Mouse (Mus musculus) large intestine, adult 2 months (tissue): ENCODE measurements around the gene Dapk2. TPM values are rescaled to one million over a fixed set of nuclear protein-coding genes. Genes with fewer than 3 reads are reported as not detected.
A peak's percentile ranks its signal among the peaks of the same experiment; 100 is the strongest.

Experiments used
- DNase-seq: peaks from one replicate; pipeline ENCODE4 v3.0.0-alpha.2; 2012; ENCODE audit warnings: low read depth, low spot score
- WGBS: fragments of 180-500 bp; shearing (Covaris S2); methylation state at CpG from one replicate; pipeline ENCODE4 v1.1.7; 2018; 5-methylcytosine and 5-hydroxymethylcytosine counted together
- polyA plus RNA-seq: library from polyadenylated mRNA; depleted of rRNA; stranded (reverse); fragments of >200 nt; gene quantifications from 2 replicates; pipeline ENCODE4 v1.2.3, GENCODE M21; 2012; rRNA removed

Dapk2 gene
- polyA plus RNA-seq = 18.1 and 20.4 TPM in 2 replicates

DNA sequence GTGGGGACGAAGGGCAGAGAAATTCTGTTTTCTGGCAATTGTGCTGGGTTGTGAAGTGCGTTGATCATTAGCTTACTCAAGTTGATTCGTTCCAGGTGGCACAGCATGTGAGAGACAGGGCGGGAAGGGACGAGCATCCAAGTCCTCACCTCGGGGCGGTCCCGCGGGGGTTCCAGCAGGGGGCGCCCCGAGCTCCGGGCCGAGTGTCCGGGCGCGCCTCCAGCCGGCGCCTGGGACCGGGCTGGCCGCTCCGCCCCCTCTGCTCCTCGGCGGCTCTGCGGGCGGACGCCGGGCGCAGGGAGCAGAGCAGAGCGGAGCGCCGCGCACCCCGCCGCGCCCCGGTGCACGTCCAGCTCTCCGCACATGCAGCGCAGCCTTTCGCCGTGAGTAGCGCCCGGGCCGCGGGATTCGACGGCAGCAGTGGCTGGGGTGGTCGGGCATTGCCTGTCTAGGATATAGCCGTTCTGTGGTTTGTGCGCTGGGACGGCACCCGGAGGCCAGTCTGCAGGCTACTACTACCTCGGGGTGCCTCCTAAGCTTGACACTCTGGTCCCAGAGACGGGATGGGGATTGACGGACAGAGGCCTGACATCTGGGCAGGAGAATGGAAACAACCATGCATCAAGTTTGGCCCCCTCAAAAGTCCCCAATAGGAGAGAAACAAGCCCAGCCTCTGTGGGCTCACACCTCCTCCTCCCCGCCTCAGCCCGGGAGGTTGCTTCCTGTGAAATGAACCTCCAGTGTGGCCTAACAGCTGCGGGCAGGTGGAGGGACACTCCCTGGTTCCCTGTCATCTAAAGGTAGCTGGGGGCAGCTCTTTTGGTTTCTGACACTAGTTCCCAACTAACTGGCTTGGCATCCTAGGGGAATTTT lies at the start of gene Dapk2:
Dapk2 (plus strand) TSS at position 266 of the 873 bp plus-strand sequence.
- 1% methylated on average over 58 of the region's 58 CpGs for WGBS
- peak; percentile 74 for DNase-seq

DNA sequence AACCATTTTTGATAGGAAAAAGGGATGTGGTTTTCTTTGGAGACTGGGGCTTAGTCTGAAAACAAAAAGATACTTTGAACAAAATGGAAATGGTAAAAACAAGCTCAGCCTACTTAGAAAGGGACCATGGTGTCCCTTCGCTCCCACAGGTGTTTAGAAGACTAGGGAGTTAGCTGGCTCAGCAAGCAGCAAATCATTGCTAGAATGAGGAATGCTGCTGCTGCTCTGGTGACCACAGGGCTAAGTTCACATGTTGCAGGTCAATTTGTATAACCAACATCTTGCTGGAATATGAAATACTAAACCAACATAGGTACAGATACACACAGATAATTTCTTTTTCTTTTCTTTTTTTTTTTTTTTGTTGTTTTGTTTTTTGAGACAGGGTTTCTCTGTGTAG lies 48.4 kb upstream of the Dapk2 start:
- WGBS = 97% methylated on average over 1 of the region's 1 CpGs

DNA sequence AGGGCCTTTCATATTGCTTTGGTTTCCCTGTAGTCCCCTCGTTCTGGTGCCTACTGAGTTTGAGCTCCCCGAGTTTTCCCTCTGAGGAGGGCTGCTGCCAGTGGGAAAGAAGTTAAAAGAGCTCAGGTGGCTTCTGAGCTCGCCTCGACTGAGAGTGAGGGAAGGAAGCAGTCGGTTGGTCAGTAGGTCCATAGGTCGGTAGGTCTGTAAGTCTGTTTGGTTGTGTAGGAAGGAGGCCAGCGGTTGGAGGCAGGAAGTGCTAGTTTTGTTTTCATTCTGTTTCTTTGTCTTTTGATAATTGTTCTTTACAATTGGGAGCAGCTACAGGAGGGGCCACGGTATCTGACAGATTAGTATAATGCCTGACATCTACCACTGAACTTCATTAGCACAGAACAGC lies 47.9 kb upstream of the Dapk2 start:
- WGBS = 31% methylated on average over 8 of the region's 8 CpGs

More for the DNA sequence above, 48.4 kb upstream of the Dapk2 start:
- no peak for DNase-seq

DNA sequence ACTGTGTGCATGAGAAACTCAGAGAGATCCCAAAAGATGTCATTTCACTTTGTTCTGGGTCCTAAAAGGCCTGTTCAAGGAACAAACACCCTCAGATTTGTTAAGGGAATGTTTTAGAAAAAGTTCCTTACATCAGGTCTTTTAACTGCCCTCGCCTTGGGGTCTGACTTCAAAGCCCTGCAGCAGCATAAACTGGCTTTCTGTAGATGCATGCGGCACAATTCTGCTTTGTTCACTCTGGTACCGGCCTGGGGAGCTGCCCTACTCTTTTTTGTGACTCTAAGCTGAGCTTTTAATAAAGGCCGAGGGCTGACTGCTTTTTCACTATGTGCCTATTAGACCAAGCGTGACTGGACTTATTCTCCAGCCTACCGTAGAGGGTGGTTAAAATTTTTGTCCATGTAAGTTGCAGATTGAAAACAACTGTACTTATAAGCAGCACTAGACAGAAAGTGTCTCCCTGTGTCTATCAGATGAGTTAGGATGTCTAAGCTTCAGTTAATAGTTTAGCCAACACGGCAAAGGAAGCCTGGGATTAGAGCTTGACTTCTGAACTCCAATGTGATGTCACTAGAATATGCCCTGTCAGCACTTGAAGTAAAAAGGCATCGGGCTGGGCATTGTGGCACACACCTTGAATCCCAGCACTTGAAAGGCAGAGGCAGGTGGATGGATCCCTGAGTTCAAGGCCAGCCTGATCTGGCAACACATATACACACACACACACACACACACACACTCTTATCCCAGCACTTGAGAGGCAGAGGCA lies 47.2 kb upstream of the Dapk2 start:
- WGBS = 71% methylated on average over 8 of the region's 8 CpGs
- no peak for DNase-seq

More for the DNA sequence above, 47.9 kb upstream of the Dapk2 start:
- no peak for DNase-seq

DNA sequence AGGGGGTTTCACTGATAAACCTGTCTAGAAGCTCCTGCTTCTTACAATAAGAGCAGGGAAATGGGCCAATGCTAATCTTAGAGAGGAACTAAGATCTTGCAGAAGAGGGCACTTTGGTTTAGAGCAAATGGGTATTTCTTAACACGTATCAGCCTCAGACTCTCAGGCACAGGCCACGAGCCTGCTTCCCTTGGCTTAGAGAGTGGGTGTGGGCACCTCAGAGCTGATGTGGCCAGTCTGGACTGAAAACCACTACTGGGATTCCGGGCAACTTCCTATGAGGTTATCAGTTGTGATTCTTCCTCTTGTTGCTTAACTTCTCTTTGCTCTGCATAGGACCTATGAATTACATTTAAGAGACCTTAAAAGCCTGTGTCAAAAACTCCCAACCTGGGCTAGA lies 43.7 kb upstream of the Dapk2 start:
- WGBS = 86% methylated on average over 3 of the region's 3 CpGs

DNA sequence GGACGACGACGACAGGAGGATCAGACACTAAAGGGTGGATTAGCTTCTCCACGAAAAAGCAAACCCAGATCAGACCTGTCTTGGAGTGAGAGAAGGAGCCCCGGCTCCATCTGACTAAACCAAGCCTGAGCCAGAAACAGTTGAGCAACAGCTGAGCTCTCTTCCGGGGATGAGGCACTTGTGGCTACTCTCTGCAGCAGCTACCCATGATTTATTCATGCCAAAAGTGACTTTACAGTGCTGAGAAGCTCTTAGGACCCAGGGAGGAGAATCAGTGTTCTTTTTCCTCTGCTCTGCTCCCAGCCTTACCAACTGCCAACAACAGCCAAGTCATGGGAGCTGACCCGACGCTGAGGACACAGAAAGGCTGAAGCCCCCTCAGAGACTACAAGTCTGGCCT lies 41.1 kb upstream of the Dapk2 start:
- no peak for DNase-seq
- 51% methylated on average over 8 of the region's 8 CpGs for WGBS

More for the DNA sequence above, 43.7 kb upstream of the Dapk2 start:
- no peak for DNase-seq

DNA sequence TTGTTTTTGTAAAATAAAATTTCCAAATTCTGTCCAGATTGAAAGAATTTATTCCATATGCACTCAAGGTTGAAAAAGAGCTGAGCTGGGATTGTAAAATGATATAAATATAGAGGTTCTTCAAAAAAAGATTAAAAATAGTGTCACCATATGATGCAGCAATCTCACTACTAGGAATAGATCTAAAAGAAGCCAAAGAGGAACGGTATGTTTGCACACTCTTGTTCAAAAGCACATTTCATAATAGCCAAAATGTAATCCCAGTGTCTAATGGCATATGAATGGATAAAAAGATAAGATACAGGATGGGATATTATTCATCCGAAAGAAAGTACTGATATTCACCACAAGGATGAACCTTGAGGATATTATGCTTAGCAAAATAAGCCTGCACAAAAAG lies 38.5 kb upstream of the Dapk2 start:
- WGBS = 86% methylated on average over 2 of the region's 2 CpGs
- no peak for DNase-seq

DNA sequence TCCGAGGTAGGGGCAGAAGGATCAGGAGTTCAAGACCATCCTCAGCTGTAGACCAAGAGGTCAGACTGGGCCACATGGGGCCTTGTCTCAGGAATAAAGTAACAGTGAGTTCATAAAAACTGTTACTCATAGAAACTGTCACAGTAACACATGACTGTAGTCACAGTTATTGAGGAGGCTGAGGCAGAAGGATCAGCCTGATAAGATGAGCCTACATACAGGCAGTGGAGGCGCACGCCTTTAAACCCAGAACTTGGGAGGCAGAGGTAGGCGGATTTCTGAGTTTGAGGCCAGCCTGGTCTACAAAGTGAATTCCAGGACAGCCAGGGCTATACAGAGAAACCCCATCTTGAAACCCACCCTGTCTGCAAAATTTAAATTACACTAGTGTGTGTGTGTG lies 37.9 kb upstream of the Dapk2 start:
- 94% methylated on average over 4 of the region's 4 CpGs for WGBS
- DNase-seq = no peak

DNA sequence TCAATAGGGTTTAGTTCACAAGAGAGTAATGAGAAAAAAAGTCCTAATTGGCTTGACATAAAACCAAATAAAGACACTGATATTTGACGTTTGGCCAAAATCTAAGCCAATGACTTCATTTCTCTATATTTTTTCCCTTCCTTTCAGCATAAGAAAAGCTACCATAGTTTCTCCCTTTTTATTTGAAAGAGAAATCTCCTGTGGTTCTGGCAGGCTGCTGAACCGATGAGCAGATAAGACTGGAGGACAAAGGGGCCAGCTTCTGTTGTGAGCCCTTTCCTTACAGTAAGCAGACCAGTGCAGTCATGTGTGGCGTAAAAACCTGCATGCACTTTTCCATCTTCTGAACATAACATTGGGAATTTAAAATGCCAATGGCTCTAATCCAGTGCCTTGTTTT lies 37.1 kb upstream of the Dapk2 start:
- 82% methylated on average over 3 of the region's 3 CpGs for WGBS
- no peak for DNase-seq

DNA sequence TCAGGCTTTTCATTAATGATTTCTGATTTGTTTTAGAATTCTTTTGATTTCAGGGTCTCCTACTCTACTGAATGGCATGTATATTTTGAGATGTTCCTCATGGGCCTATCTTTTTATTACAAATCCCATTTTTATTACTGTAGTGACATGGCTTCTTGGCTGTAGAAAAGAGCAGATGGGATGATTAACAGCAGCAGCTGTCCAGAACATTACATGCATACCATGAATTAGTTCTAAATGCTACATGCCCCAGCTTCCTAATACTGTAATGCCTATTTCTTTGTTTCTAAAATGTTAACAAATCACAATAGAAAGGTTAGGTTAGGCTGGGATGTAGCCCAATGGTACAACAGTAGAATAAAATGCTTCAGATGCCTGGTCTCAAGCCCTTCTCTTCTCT lies 36.6 kb upstream of the Dapk2 start:
- DNase-seq = no peak

DNA sequence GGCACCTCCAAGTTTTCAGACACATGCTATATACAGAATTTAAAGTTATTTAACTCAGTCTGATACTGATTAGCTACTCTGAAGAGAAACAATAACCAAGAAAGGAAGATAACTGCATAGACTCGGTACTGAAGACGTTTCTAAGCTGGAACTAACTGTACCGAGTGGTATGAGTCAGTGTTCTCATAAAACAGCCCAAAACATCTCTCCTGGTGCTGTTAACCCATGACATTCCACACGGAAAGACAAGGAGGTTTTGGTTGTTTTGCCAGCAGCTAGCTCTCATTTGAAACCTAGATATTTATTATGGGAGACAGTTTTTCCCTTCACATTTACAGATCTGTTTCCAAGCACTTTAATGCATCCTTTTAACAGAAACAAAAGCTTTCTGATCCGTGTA lies 34.4 kb upstream of the Dapk2 start:
- WGBS = under 1% methylated on average over 5 of the region's 5 CpGs
- no peak for DNase-seq

DNA sequence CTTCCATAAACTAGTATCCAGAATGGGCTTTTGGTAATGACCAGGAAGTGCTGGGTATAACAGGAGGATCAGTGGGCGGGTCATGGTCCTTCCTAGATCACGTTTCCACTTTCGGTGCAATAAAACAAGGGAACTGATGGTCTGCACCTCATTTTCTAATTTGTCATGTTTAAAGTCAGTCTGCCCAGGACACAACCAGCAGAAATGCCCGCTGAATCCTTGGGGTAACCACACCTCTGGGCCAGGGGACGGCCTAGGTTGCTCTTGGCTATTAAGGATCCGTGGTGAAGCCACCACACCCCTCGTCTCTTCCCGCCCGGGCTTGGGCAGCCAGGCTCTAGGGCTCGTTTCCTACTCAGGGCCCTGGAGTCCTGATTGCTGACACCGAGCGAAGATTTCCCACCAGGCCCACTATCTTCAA lies 33.9 kb upstream of the Dapk2 start:
- no peak for DNase-seq
- under 1% methylated on average over 12 of the region's 12 CpGs for WGBS

DNA sequence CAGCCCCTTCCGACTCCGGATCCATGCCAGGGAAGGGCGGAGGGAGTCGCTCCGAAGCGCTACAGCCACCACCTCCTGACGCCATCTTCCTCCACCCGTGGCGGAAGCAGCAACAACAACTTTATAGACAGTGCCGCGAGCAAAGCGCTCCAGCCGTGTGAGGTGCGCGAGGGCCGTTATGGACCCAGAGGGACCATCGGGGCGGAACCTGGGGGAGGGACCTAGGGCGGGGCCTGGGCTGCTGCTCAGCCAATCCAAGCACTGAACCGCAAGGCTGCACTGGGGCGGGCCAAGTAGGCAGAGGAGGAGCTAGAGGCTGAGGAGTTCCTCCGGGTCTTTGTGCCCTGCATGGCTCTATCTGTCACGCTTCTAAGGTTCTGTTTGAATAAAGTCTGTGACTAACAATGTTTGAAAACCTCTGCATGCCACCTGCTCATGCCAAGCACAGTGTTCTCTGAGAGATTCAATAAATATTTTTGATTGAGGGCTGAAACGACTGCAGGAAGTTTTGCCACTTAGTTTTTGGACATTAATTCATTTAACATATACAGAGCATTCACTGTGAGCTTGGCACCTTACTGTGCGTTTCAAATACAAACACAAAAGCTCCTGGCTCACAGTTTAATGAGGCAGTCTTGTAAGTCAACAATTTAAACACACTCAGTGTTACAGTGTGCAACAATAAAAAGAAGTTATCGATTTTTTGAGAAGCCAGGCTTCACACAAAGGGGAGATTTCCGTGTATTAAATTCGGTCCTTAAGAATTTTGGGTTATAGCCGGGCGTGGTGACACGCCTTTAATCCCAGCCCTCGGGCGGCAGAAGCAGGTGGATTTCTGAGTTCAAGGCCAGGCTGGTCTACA lies 33.1 kb upstream of the Dapk2 start:
- DNase-seq = peak; percentile 90
- WGBS = 7% methylated on average over 33 of the region's 33 CpGs

DNA sequence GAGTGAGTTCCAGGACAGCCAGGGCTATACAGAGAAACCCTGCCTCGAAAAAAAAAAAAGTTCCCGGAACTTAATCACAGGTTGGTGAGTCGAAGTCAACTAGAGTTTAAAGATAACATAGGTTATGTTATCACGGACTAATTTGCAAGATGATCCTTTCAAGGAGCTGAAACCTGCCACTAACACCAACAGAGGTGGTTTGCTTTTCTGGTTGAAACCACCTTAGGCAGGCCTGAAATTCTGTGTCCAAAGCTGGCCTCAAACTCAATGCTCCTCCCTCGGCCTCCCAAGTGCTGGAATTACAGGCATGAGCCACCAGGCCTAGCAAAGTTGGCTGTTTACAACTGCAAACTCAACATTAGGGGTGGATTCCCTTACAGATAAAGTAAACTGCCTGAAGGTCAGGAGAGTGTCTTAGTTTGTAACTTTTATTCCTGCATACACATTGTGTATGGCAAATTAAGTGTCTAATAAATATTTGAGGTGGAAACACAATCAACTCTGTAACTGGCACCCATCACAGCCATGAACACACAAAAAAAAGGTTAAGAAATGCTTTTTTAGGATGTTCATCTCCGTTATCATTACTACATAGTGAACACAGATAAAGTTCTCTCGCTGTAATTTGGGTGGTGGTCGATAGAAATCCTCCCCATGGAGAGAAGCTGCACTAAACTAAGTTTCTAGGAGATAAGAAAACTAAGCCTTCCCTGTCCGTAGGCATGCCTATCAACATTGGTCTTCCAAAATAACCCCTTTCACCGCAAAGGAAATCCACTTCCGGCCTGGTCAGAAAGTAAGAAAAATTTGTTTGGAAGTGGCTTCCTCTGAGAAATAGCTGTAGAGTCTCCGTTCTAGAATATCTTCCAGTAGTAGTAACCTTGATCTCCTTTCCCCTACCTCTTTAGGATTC lies 32.2 kb upstream of the Dapk2 start:
- WGBS = 36% methylated on average over 12 of the region's 12 CpGs
- no peak for DNase-seq

DNA sequence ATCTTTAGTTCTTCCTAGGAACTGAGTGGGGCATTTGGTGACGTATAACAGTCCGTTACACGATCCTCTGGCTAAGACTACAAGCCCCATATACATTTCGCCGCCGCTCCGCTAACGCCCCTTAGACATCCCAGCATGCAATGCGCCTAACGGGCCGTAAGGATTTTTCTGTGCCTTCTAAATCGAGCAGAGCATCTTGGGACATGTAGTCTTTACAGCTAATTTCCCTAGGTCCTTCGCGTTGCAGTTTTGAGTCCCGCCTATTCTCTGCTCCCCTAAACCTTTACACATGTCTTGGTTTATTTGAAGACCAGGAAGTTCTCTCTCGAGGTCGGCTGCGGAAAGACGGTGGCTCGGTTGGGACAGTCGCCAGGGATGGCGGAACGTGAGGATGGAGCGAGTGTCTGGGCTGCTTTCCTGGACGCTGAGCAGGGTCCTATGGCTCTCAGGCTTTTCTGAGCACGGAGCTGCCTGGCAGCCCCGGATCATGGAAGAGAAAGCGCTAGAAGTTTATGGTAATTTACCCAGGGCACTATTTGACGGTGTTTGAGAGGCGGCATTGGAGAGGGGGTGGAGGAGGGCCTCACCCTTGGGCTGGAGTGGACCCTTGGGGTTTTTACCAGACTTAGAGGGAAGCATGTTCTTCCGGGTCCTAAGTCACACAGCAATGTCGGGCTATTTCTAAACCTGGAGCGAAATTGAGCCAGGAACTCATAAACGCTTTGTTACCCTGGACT lies 31.4 kb upstream of the Dapk2 start, which contains the start of the genes Snx1 and Ciao2a:
Snx1 (minus strand) TSS at position 132 of the 737 bp plus-strand sequence.
Ciao2a (plus strand) TSS at position 156 of the 737 bp plus-strand sequence.
- peak; percentile 100 for DNase-seq
- WGBS = under 1% methylated on average over 34 of the region's 34 CpGs

DNA sequence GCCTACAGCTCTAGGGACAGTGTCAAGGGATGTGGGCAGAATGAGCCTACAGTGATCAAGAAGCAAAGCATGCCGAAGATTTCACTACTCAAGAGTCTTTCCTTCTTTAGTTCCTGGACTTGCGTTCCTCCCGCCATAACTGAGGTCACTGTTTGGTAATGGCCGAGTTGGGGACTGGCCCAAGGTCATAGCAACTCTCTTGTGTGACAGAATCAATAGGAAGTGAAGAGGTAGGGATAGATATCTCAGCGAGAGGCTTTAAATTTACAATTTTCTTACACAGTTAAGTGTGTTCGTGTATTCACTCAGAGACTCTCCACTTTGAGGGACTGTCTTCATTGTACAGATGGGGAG lies 30.9 kb upstream of the Dapk2 start:
- 12% methylated on average over 6 of the region's 6 CpGs for WGBS
- no peak for DNase-seq

DNA sequence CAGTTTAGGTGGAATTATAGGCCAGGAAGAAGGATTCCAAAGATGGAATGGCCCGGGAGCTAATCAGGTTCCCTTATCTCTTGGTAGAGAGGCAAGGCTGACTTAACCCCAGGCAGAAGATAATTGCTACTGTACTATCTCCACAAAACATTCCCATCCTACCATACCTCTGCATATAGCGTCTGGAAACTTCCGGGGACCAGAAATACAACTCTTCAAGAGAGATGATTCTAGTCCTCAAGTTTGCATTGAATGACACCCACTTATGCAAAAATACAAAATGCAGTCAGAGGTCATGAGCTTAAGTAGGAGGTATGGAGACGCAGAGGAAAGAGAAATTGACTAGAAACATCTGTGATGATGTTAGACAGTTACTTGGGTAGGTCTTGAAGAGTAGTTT lies 30.1 kb upstream of the Dapk2 start:
- 89% methylated on average over 4 of the region's 4 CpGs for WGBS
- no peak for DNase-seq

DNA sequence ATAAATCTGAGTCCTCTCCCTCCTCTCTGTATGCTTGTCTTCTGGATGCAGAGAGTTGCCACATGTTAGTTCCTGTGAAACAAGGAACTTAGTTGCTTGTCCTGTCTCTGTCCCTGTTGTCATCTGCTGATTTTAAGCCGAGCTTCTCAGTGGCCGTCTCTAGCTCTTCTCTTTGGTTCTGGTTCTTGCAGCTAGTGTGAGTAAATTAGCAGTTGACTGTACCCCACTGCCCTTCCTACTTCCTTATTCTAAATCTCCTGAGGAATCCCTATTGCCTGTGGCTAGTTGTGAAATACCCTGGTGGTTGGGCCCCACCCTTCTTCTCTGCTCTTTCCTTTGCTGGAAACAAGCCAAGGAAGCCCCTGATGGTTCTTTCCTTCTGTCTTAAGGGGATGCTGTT lies 26.6 kb upstream of the Dapk2 start:
- 95% methylated on average over 2 of the region's 2 CpGs for WGBS
- no peak for DNase-seq
